Mouse (Mus musculus) hindbrain, embryonic 12.5 days (tissue): Measurements from ENCODE around the gene Olfr887. TPM values are rescaled to one million over a fixed set of nuclear protein-coding genes. Genes with fewer than 3 reads are reported as not detected.

ENCODE experiments used
- ATAC-seq: fragments of 200-750 bp; cut with Nextera tagmentation; 2 replicates; pipeline ENCODE4 v1.8.0; 2017; ENCODE audit warnings: moderate TSS enrichment; ENCODE audit not compliant: low FRiP score
- H3K27ac ChIP-seq: fragments of 300-500 bp; sonication (generic); 2 replicates; pipeline ENCODE4 v1.5.1; 2016; ENCODE audit warnings: mild to moderate bottlenecking
- H3K27me3 ChIP-seq: fragments of 300-500 bp; sonication (generic); 2 replicates; pipeline ENCODE4 v1.6.1; 2016; ENCODE audit warnings: mild to moderate bottlenecking
- H3K36me3 ChIP-seq: fragments of 300-500 bp; sonication (generic); 2 replicates; pipeline ENCODE4 v1.6.1; 2016; ENCODE audit warnings: mild to moderate bottlenecking
- H3K4me1 ChIP-seq: fragments of 300-500 bp; sonication (generic); 2 replicates; pipeline ENCODE4 v1.6.1; 2016
- H3K4me2 ChIP-seq: fragments of 300-500 bp; sonication (generic); replicated peaks from 2 replicates; pipeline ENCODE4 v1.6.1; 2016; ENCODE audit warnings: mild to moderate bottlenecking
- H3K4me3 ChIP-seq: fragments of 300-500 bp; sonication (generic); 2 replicates; pipeline ENCODE4 v1.5.1; 2016; ENCODE audit warnings: mild to moderate bottlenecking
- H3K9ac ChIP-seq: fragments of 300-500 bp; sonication (generic); 2 replicates; pipeline ENCODE4 v1.6.1; 2016; ENCODE audit warnings: mild to moderate bottlenecking, moderate library complexity
- H3K9me3 ChIP-seq: fragments of 300-500 bp; sonication (generic); replicated peaks from 2 replicates; pipeline ENCODE4 v1.6.1; 2016; ENCODE audit warnings: mild to moderate bottlenecking
- WGBS: fragments of 180-500 bp; shearing (Covaris S2); methylation state at CpG from one replicate; pipeline ENCODE4 v1.1.7; 2016; 5-methylcytosine and 5-hydroxymethylcytosine counted together
- polyA plus RNA-seq: library from polyadenylated mRNA; unstranded; fragments of >200 nt; fragmentation: Nextera tagmentation; extraction: Ambion mirVana; gene quantifications from 2 replicates; pipeline ENCODE4 v1.2.1, GENCODE M21; 2016

Gene Olfr887
- not detected in 2 replicates for polyA plus RNA-seq

GRCm38 (mm10) chr9:38083772-38084171 lies at the start of gene Olfr887:
Gene Olfr887, plus strand, starts transcription at chr9:38084072.
- H3K36me3 ChIP-seq = no peaks in the 10 kb centered on the region
- H3K4me2 ChIP-seq = no peak within 1 kb of the TSS
- no peak within 1 kb of the TSS for H3K27ac ChIP-seq
- no peaks in the 10 kb centered on the region for H3K4me1 ChIP-seq
- no peaks in the 10 kb centered on the region for H3K27me3 ChIP-seq
- 91% methylated on average over 1 of the region's 1 CpGs for WGBS
- no peaks in the 10 kb centered on the region for H3K9me3 ChIP-seq
- no peak for ATAC-seq
- no peak within 1 kb of the TSS for H3K4me3 ChIP-seq
- no peak within 1 kb of the TSS for H3K9ac ChIP-seq

GRCm38 (mm10) chr9:38046255-38046654 lies 37.6 kb upstream of the Olfr887 start, which contains the start of gene Olfr884:
Gene Olfr884, plus strand, starts transcription at chr9:38046555.
- H3K27me3 ChIP-seq = no peaks in the 10 kb centered on the region
- no peak within 1 kb of the TSS for H3K27ac ChIP-seq
- no peaks in the 10 kb centered on the region for H3K4me1 ChIP-seq
- no peak within 1 kb of the TSS for H3K4me3 ChIP-seq
- no peaks in the 10 kb centered on the region for H3K9me3 ChIP-seq
- no peak within 1 kb of the TSS for H3K9ac ChIP-seq
- no peak within 1 kb of the TSS for H3K4me2 ChIP-seq
- no peaks in the 10 kb centered on the region for H3K36me3 ChIP-seq
- ATAC-seq = no peak
- 47% methylated on average over 1 of the region's 1 CpGs for WGBS

- no peak within 1 kb of the TSS for H3K4me3 ChIP-seq
- H3K36me3 ChIP-seq = no peaks in the 10 kb centered on the region
- H3K9me3 ChIP-seq = no peaks in the 10 kb centered on the region
- ATAC-seq = no peak
- H3K27ac ChIP-seq = no peak within 1 kb of the TSS
- H3K4me2 ChIP-seq = no peak within 1 kb of the TSS
- H3K9ac ChIP-seq = no peak within 1 kb of the TSS
- WGBS = 94% methylated on average over 3 of the region's 3 CpGs
- no peaks in the 10 kb centered on the region for H3K27me3 ChIP-seq
- no peaks in the 10 kb centered on the region for H3K4me1 ChIP-seq
Measured at GRCm38 (mm10) chr9:38061022-38061421, 22.9 kb upstream of the Olfr887 start, which contains the start of gene Olfr885. Gene Olfr885, plus strand, starts transcription at chr9:38061322.

- no peak within 1 kb of the TSS for H3K4me2 ChIP-seq
- H3K27ac ChIP-seq = no peak within 1 kb of the TSS
- 97% methylated on average over 1 of the region's 1 CpGs for WGBS
- no peaks in the 10 kb centered on the region for H3K36me3 ChIP-seq
- ATAC-seq = no peak
- H3K27me3 ChIP-seq = no peaks in the 10 kb centered on the region
- no peaks in the 10 kb centered on the region for H3K9me3 ChIP-seq
- no peak within 1 kb of the TSS for H3K9ac ChIP-seq
- no peaks in the 10 kb centered on the region for H3K4me1 ChIP-seq
- H3K4me3 ChIP-seq = no peak within 1 kb of the TSS
Measured at GRCm38 (mm10) chr9:38107828-38108227, 24.0 kb downstream of the Olfr887 start, which contains the start of gene Olfr888. Gene Olfr888, plus strand, starts transcription at chr9:38108128.

- no peak for ATAC-seq
- Histone ChIP-seq H3K4me2 (no peak within 1 kb of the TSS), H3K27ac (no peak within 1 kb of the TSS), H3K9me3 (no peaks in the 10 kb centered on the region), H3K4me1 (no peaks in the 10 kb centered on the region), H3K4me3 (no peak within 1 kb of the TSS), H3K9ac (no peak within 1 kb of the TSS), H3K27me3 (no peaks in the 10 kb centered on the region), H3K36me3 (no peaks in the 10 kb centered on the region)
Measured at GRCm38 (mm10) chr9:38114898-38115297, 31.0 kb downstream of the Olfr887 start, which contains the start of gene Olfr889. Gene Olfr889, plus strand, starts transcription at chr9:38115198.

Other genes with a start within 250 kb of the Olfr887 start
- not detected in 2 replicates for gene Olfr877, start 229.8 kb upstream of the Olfr887 start, polyA plus RNA-seq
- gene Olfr145, start 187.3 kb upstream of the Olfr887 start, polyA plus RNA-seq = not detected in 2 replicates
- not detected in 2 replicates for gene Olfr878, start 166.2 kb upstream of the Olfr887 start, polyA plus RNA-seq
- gene Olfr881, start 92.2 kb upstream of the Olfr887 start, polyA plus RNA-seq = not detected in 2 replicates
- not detected in 2 replicates for gene Olfr883, start 58.3 kb upstream of the Olfr887 start, polyA plus RNA-seq
- not detected in 2 replicates for gene Olfr884, start 37.5 kb upstream of the Olfr887 start, polyA plus RNA-seq
- not detected in 2 replicates for gene Olfr885, start 22.8 kb upstream of the Olfr887 start, polyA plus RNA-seq
- gene Olfr888, start 24.1 kb downstream of the Olfr887 start, polyA plus RNA-seq = not detected in 2 replicates
- gene Olfr889, start 31.1 kb downstream of the Olfr887 start, polyA plus RNA-seq = 0.05 TPM in 1 of 2 replicates, not detected in the other
- gene Olfr890, start 58.4 kb downstream of the Olfr887 start, polyA plus RNA-seq = not detected in 2 replicates
- not detected in 2 replicates for gene Olfr891, start 96.7 kb downstream of the Olfr887 start, polyA plus RNA-seq
- not detected in 2 replicates for gene Olfr893, start 124.3 kb downstream of the Olfr887 start, polyA plus RNA-seq
- not detected in 2 replicates for gene Olfr894, start 134.0 kb downstream of the Olfr887 start, polyA plus RNA-seq
- gene Olfr143, start 168.7 kb downstream of the Olfr887 start, polyA plus RNA-seq = not detected in 2 replicates
- not detected in 2 replicates for gene Olfr895, start 183.8 kb downstream of the Olfr887 start, polyA plus RNA-seq
- not detected in 2 replicates for gene Olfr896-ps1, start 207.0 kb downstream of the Olfr887 start, polyA plus RNA-seq
- gene Olfr25, start 245.0 kb downstream of the Olfr887 start, polyA plus RNA-seq = not detected in 2 replicates